Mouse (Mus musculus): ENCODE measurements around the gene Ptcd3. TPM values are rescaled to one million over a fixed set of nuclear protein-coding genes. Genes with fewer than 3 reads are reported as not detected.
"Not testable (repeated sequence)": the region's sequence is repeated elsewhere in the genome, so short reads cannot be mapped to it uniquely, and the experiment has no call there.

The Ptcd3 gene
- 10 to 100 TPM; 65.0 to 76.7 TPM for total RNA-seq (2021)
- long read RNA-seq, experiment 1, partial matches to known transcripts, result 4 of 44 reads
- long read RNA-seq, experiment 1, other reads (novel, unspliced or antisense), result 40 of 44 reads
- long read RNA-seq, experiment 2, partial matches to known transcripts, result 11 of 59 reads
- long read RNA-seq, experiment 2, other reads (novel, unspliced or antisense), result 48 of 59 reads

DNA sequence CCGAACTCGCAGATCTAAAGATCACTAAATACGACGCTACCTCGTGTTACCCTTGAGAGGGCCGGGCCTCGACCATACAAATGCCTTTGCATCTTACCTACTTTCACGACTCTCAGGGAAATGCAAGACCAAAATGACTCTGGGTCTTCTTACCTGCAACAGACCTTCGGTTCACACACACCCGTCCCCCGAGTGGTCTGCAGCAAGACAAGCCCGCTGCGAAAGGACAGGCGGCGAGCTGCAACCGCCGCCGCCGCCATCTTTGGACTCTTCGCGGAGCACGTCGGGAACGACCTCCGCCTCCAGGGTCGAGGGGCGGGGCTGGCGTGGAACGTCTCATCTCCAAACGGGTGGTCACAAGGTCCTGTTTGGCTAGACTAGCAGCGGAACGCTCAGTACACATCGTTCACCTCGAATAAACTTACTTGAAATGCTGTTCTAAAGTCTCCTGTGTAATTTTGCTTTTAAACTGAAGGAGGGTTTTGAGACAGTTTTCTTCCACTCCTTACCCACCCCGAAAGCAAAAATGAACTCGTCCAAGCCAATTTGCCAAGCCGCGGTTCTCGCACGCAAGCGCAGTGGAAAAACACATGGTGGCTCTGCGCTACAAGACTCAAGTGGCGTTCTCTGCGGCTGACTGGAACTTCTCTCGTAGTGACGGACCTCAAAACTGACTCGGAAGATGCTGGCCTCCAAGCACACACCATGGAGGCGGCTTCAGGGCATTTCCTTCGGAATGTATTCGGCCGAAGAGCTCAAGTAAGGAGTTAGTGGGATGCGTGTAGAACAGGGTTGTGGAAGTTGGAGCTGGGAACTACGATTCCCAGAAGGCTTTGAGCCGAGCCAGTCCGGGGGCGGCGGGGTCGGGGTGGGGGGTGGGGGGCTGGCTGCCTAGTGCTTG, at the start of gene Ptcd3, which contains the start of gene Polr1a:
Gene Ptcd3 (minus strand): TSS at position 270 of the 901 bp plus-strand sequence.
Gene Polr1a (plus strand): TSS at position 573 of the 901 bp plus-strand sequence.
- peak; percentile 86 for DNase-seq

DNA sequence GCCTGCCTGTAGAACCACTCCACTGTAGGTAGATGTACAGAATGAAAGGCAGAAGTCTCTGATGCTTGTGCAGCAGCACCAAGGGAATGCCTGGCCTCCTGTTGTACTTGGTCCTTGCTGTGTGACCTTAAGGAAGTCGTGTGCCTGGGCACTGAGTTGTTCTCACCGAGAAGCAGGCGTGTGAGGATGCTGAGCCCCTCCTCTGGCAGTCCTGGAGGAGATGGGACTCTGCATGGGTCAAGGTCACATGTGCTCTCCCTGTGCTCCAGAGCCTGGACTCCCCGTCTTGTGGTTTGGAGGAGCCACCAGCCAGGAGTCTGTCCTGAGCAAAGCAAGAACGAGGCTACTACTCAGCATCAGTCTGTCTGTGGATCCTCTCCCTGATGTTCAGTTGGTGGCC, 42.6 kb upstream of the Ptcd3 start:
- DNase-seq, result no peak

DNA sequence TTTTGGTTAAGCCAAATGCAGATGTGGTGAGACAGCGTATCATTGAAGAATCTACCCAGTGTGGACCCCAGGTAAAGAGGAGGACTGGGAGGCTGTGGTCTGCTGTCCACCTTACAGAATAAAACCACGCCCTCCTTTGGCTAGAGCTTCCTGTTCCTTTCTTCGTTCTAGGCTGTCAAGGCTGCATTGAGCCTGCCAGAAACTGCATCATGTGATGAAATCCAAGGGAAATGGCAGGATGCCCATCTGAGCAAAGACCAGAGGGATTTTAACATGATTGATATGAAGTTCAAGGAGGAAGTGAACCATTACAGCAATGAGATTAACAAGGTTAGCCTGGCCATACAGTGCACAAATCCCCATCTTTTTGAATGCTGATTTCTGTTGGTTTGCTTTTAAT, 42.0 kb upstream of the Ptcd3 start:
- peak; percentile 40 for DNase-seq

DNA sequence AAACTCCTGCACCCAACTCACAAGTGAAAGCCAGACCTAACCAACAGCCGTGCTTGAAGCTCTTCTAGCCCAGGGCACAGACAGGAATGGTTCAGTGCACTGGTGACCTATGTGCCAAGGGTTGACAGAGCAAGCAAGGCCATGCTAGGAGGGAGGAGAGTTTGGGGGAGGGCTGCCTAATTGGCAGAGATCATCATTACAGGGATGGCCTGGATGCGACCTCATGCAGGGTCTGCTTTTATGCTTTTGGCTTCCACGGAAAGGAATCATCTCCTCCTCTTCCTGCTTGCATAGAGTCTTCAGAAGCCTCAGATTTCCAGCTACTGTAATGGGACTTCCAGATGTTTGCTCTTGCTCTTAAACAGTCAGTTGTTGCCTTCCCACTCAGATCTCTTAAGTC, 41.2 kb upstream of the Ptcd3 start:
- DNase-seq, result peak; percentile 32

DNA sequence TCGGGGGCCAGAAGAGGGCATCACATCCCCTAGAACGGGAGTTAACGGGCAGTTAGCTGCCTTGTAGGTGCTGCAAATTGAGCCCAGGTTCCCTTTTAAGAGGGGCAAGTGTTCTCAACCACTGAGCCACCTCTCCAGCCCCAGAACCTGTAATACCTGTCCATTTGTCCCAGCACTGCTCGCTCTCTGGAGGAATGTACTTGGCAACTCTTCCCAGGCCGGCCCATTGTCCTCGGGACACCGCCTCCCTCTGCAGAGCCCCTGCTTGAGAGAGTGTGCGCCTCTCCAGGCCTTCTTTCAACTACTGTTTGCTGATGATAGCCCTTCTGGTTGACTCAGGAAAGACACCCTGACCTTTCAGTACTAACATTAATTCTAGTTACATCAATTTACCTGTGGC, 37.6 kb upstream of the Ptcd3 start:
- DNase-seq, result no peak

DNA sequence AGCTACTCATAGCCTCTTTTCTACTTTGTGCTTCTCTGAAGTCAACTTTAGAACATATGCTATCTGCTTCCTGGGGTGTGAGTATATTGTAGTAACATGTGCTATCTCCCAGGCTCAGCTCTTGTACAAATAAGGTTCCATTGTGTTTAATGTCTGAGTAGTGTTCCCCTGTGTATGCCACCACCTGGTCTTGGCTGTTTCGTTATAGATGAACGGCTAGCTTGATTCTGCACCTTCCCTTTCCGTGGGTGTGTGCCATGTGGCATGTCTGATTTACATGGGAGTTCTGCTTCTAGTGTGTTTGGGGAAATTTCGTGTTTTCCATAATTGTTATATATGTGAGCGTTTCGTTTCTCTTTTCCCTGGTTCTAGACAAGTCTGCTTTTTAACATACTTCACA, 36.6 kb upstream of the Ptcd3 start:
- no peak for DNase-seq

DNA sequence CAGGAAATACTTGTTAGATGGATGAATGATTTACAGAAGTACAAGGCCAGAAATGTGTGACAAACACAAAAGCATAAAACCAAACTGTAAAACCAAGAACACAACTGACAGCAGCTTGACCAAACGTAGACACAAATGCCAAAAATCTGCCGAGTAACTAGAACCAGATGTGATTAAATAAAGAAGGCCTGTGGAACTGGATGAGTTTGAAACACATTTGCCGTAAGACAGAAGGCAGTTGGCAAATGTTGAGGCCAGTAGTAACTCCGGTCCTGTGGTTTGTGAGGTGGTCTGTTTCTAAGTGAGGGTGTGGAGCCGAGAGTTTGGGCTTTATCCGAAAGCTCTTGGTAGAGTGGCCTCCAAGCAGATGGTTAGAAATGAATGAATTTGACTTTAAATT, 32.4 kb upstream of the Ptcd3 start:
- DNase-seq, result no peak

DNA sequence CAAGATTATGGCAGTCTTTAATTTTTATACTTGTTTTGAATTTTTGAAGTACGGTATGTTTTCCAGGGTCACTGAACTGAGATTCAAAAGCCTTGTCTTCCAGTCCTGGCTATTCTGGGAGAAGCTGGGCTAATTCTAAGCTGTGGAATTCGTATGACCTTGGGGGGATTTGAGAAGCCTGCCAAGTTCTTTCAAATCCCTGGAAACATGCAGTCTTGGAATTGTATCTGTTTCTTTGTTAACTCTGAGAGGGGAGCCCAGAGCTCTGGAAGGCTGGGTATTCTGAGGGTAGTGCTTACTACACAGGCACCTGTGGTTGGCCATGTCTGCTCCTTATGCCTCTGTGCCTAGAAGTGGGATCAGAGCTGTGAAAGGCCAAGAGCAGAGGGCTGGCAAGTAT, 27.2 kb upstream of the Ptcd3 start:
- DNase-seq, result no peak

DNA sequence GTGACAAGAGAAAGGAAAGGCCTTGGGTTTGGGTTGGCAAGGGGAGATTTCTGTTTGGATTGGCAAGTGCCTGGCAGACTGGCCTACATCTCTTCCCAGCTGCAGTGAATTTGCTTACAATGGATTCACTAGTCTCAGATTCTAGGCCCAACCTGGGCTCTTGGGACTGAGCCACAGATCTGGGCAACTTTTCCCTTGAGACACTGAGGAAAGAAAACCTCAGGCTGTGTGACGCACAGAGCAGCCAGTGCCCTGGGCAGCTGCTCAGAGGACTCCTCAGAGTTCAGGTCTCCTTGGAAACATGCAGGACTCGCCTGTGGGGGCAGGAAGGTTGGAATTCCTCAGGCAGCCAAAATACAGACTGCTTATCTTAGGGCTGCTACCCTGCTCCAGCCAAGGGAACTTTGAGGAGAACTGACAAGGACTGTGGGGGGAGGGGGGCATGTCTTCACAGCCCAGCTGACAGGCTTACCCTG, 25.6 kb upstream of the Ptcd3 start:
- peak; percentile 60 for DNase-seq

DNA sequence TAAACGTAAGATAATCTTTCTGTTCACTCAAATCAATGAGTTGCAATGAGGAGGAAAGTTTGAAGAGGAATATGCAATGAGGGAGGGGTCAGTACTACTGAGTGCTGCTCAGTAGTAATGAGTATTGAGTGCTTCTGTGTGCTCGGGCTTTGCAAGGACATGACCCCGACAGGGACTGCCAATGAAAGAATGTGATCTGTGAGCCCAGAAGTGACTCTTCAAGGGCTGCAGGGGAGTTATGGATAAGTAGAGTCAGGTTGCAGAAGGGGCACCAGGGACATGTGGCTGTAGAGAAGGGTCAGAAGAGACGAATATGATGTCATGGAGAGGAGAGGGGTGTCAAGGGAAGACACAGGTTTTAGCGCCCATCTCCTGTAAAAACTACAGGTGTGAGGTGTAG, 23.8 kb upstream of the Ptcd3 start:
- no peak for DNase-seq

DNA sequence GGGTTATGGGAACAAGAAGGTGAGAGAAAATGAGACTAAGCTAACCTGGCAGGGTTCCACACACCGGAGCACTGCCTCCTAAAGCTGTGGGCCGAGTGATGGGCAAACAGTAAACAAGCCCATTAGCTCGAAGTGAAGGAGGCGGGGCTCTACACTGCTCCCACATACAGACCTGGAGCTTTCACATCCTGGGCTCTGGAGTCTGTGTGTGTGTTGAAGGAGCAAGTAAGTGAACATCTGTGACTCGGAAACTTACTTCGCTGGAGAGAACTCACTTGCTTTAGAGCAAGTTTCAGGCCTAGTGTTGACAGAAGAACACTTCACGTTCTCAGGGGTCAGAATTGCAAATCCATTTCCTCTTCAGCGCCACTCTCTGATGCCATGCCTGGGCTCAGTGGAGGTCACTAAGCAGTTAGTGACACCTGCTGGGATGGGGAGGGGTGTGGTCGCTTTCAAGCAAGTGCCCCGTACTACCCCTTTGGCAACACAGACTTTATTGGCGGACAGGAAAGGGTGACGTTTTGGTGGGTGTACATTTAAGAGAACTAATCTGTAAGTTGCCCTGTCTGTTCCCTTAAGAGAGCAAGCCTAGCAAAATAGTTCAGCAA, 22.4 kb upstream of the Ptcd3 start:
- no peak for DNase-seq

DNA sequence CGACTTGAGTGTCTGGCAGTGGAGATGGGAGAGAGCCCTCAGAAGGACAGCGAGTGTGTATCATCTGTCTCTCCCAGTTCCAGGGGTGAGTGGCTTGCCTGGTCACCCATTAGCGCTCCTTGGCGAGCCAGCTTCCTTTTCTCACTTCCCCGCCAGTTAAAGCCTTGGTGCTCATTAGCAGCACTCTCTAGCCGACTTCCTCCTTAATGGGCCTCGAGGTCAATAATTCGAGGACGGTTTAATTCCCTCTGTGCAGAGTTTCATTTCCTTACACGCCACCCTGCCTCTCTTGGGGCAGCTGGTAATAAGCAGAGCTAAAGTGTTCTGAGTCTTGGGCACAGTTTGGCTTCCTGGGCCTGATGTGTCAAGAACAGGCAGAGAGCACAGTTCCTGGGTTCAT, 21.5 kb upstream of the Ptcd3 start:
- peak; percentile 30 for DNase-seq

DNA sequence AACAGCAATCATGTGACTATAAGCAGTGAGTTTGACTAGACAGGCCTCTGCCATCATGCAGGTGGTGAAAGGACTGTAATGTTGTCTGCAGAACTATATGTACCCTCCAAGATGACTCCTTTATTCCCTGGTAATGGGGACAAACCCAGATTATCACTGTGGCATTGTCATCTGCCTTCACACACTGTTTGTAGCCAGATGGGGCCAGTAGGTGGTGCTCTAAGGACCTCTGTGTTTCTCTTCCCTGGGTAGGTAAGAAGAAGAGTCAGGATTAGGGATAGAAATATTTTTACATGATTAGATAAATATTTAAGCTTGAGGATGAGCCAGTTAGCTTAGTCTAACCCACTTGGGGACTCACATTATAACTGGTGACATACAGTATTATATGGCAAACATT, 19.4 kb upstream of the Ptcd3 start:
- no peak for DNase-seq

DNA sequence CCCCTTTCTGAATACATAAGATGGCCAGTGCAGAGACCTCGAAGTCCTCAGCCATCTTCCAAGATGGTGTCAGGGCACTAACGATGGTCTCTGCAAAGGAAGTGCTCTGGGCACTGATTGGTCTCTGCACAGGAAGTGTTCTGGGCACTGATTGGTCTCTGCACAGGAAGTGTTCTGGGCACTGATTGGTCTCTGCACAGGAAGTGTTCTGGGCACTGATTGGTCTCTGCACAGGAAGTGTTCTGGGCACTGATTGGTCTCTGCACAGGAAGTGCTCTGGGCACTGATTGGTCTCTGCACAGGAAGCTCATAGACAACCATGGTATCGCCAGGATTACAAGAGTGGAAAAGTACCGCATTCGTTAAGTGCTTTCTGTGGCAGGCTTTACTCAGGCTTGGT, 16.7 kb upstream of the Ptcd3 start:
- not testable (repeated sequence) for DNase-seq

DNA sequence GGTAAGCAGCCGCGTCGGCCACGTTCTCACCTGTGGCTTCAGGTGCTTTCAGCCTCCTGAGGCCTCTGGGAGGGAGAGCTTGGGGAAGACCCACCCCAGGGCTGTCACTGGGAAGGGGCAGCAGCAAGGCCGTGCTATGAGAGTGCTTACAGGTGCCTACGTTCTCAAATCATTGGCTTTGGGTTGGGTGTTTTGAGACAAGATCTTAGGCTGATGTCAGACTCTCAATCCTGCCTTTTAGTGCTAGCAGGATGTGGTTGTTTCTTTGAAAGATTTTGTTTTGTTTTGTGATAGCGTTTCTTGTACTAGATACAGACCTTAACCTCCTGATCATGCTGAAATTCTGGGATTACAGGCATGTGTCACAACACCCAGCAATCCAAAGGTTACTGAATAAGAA, 12.2 kb upstream of the Ptcd3 start:
- no peak for DNase-seq

DNA sequence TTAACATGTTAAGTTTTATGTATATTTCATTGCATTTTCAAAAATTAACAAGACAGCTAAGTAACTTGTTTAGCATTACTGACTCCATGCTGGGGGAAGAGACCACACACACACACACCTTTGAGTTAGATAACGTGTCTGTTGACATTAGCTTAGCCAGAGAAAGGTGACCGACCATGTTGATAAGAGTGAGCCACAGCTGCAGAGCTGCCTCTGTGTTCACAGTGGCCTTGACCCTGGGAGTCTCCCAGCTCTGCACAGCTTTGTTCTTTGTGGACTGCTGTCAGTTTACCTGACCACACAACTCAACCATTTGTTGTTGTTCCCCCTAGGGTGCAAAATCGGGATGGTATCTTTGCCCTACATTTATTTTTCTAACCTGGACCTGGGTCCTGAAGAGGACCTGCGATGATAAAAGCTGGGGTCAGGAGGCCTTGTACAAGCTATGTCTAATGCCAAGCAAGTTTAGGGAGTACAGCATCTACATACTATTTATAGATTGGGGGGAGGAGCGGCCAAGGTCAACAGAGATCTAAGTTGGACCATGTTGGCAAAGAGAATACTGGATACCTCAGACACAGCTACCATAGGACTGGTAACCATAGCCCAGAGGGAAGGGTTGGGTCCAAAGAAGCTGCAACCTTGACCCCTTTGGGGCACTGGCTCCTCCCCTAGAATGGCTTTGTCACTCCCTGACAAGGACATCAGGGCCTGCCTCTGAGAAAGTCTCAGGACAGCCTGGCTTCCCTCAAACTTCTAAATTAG, 3.3 kb upstream of the Ptcd3 start:
- no peak for DNase-seq

DNA sequence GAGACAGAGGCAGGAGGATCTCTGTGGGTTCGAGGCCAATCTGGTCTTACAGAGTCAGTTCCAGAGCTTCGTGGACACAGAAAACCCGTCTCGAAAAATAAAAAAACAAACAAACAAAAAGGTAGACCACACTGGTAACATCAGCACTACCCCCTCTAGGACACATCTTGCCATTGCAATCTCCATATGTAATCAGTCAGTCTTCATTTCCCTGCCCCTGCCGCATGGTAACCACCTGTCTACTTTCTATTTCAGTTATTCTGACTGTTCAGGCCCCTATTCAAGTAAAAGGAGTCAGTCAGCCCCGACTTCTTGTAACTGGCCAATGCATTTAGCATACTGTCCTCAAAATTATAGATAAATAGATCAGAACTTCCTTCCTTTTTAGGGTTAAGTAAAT, 1.3 kb upstream of the Ptcd3 start:
- no peak for DNase-seq

DNA sequence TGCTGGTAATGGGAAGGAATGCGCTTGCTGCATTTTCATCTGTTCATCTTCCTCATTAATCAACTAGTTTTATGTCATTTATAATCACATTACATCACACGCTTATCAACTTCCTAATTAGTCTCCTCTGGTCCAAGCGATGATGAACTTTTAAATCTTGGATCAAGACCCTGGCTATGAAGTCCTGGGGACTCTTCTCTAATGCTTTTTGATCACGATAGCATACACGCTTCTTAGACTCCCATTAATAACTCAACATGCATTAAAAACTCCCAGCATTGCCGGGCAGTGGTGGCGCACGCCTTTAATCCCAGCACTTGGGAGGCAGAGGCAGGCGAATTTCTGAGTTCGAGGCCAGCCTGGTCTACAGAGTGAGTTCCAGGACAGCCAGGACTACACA, 834 bp upstream of the Ptcd3 start:
- DNase-seq, result no peak

DNA sequence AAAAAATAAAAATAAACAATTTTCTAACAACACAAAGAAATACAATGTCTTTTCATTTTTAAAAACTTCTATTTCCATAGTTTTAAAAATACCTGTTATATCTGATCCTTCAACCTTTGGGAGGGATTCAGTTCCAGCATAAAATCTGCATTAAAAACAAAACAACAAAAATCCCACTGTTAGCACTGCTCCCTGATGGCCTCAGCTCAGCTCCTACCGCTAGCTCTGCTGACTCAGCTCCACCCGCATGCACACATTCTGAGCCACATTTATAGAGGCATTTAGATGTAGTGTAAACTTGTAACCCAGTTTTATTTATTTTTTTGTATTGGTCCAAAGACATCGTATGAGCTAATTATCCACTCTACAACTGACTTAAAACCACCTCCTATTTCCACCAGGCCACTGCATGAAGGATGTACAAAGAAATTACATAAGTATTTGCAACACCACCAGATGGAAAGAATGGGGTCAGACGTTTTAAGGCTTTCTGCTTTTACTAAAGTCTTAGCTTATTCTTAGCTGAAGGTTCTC, 781 bp downstream of the Ptcd3 start:
- no peak for DNase-seq

DNA sequence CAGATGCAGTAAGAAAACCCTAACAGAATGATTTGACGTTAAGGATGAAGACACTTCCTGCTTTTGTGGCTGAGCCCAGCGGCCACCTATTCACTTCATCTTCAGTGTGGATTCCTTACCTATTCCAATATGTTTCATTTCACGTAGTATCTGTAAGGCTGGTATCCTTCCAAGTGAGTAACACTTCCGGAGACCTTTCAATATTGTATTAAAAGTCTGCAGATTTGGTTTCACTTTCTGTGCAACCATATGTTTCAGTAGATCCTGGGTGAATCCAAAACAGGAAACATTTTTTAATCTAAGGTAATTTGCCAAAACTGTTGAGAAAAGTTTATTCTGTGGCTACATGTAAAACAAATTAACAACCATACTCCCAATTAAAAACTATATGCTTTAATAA, 15.3 kb downstream of the Ptcd3 start:
- DNase-seq, result no peak

DNA sequence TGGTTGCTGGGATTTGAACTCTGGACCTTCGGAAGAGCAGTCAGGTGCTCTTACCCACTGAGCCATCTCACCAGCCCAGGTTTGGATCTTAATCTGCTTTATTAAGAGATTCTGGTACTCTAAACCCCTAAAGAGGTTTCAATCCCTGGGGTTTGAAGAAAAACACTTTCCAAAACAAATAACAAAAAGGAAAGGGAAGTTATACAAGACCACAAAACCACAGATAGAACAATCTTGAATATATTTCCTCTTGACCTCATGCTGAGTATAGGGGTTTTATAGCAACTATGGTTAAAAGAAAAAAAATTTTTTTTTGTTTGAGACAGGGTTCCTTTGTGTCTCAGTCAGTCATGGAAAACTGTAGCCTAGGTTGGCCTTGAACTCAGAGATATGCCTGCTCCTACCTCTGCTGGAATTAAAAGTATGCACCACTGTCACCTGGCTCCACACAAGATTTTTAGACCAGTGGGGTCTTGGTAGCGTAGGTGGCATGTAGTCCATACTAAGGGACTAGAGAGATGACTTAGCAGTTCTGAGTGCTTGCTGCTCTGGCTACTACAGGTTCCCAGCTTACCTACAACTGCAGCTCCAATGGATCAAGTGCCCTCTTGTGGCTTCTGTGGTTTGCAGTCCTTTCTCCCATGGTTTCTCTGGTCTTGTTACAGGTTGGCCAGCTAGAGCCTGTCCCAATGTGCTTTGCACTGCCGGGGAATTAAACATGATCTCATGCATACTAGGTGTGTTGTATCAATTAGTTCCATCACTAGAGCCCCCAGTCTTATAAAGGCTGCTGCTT, 30.4 kb downstream of the Ptcd3 start:
- no peak for DNase-seq
